Mouse (Mus musculus): ENCODE measurements around the gene Slc25a17.

DNA sequence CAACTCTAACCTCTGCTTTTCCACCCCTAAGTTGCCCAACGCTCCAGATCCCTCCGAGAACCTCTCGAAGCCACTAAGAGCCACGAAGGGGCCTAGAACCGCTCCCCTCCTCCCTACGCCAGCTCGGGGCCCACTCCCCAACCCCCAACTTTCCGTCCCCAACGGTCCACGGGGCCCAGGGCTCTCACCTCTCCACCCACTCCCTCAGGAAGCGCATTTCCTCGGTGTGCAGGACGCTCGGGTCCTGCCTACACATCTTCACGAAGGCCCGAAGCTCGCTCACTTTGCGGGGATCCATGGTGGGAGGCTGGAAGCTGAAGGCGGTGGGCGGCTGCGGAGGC lies 38.7 kb upstream of the Slc25a17 start:
- TF ChIP-seq POLR2A (IDR thresholded peaks at IDR 0.05; ENCODE audit: borderline replicate concordance, control insufficient read depth, low read depth, low read length) (no peak; the same call in 1 of the 2 replicates), CTCF (IDR thresholded peaks at IDR 0.05; ENCODE audit: control insufficient read depth, insufficient read depth, low read length) (no peak)
